Mouse (Mus musculus) liver, embryonic 11.5 days (tissue): ENCODE data around the gene 4930539E08Rik. TPM values are rescaled to one million over a fixed set of nuclear protein-coding genes. Genes with fewer than 3 reads are reported as not detected.

Experiments used
- ATAC-seq: fragments of 200-750 bp; cut with Nextera tagmentation; replicated peaks from 2 replicates; pipeline ENCODE4 v1.8.0; 2017; ENCODE audit warnings: moderate number of reproducible peaks, mild to moderate bottlenecking, moderate TSS enrichment, moderate library complexity; ENCODE audit not compliant: low FRiP score
- DNase-seq: peaks from one replicate; pipeline ENCODE4 v3.0.0-alpha.2; 2017; ENCODE audit warnings: low spot score
- H3K27ac ChIP-seq: fragments of 300-500 bp; sonication (generic); 2 replicates; pipeline ENCODE4 v1.5.1; 2014; ENCODE audit warnings: mild to moderate bottlenecking, low read depth, low read length, control low read depth
- H3K27me3 ChIP-seq: fragments of 300-500 bp; sonication (generic); replicated peaks from 2 replicates; pipeline ENCODE4 v1.6.1; 2014; ENCODE audit warnings: low read length, mixed read lengths; ENCODE audit not compliant: control insufficient read depth, insufficient read depth
- H3K36me3 ChIP-seq: fragments of 300-500 bp; sonication (generic); 2 replicates; pipeline ENCODE4 v1.6.1; 2014; ENCODE audit warnings: mild to moderate bottlenecking, low read length, moderate library complexity, mixed read lengths; ENCODE audit not compliant: control insufficient read depth, insufficient read depth
- H3K4me1 ChIP-seq: fragments of 300-500 bp; sonication (generic); replicated peaks from 2 replicates; pipeline ENCODE4 v1.6.1; 2014; ENCODE audit warnings: low read length, mixed read lengths; ENCODE audit not compliant: control insufficient read depth, insufficient read depth
- H3K4me2 ChIP-seq: fragments of 300-500 bp; sonication (generic); 2 replicates; pipeline ENCODE4 v1.6.1; 2014; ENCODE audit warnings: mild to moderate bottlenecking, control low read depth, moderate library complexity
- H3K4me3 ChIP-seq: fragments of 300-500 bp; sonication (generic); 2 replicates; pipeline ENCODE4 v1.5.1; 2014; ENCODE audit warnings: low read depth, low read length, control low read depth
- H3K9ac ChIP-seq: fragments of 300-500 bp; sonication (generic); 2 replicates; pipeline ENCODE4 v1.6.1; 2014; ENCODE audit warnings: low read depth, low read length, control low read depth
- H3K9me3 ChIP-seq: fragments of 300-500 bp; sonication (generic); 2 replicates; pipeline ENCODE4 v1.6.1; 2016; ENCODE audit warnings: low read length, inconsistent platforms, mixed read lengths; ENCODE audit not compliant: control insufficient read depth
- WGBS: fragments of 180-500 bp; shearing (Covaris S2); extraction: QIAGEN DNeasy Blood & Tissue Kit; methylation state at CpG from one replicate; pipeline ENCODE4 v1.1.7; 2014; 5-methylcytosine and 5-hydroxymethylcytosine counted together
- polyA plus RNA-seq: library from polyadenylated mRNA; unstranded; fragments of >200 nt; fragmentation: Nextera tagmentation; extraction: Ambion mirVana; gene quantifications from 2 replicates; pipeline ENCODE4 v1.2.1, GENCODE M21; 2014

4930539E08Rik gene
- polyA plus RNA-seq, 1 experiment from 2014 or later = 0.08 TPM

- no peak overlapping the region for H3K4me2 ChIP-seq
- no peak for ATAC-seq
- WGBS = 88% methylated on average over 7 of the region's 7 CpGs
Observed at GRCm38 (mm10) chr17:28907959-28908358, 7.2 kb downstream of the 4930539E08Rik start.

GRCm38 (mm10) chr17:28905377-28905916 is 9.7 kb downstream of the 4930539E08Rik start:
- ATAC-seq (no peak), DNase-seq (no peak)
- Histone ChIP-seq H3K4me1 (no peaks in the 10 kb centered on the region; the same call in none of the 2 replicates), H3K9me3 (no peaks in the 10 kb centered on the region), H3K36me3 (no peaks in the 10 kb centered on the region), H3K4me2 (no peak overlapping the region), H3K9ac (no peak overlapping the region), H3K27me3 (no peaks in the 10 kb centered on the region), H3K4me3 (no peak overlapping the region), H3K27ac (no peak overlapping the region)
- 72% methylated on average over 13 of the region's 13 CpGs for WGBS

More at GRCm38 (mm10) chr17:28907959-28908358, 7.2 kb downstream of the 4930539E08Rik start:
- Histone ChIP-seq H3K9me3 (no peaks in the 10 kb centered on the region), H3K4me1 (no peaks in the 10 kb centered on the region; the same call in none of the 2 replicates), H3K4me3 (no peak overlapping the region), H3K27me3 (no peaks in the 10 kb centered on the region), H3K36me3 (no peaks in the 10 kb centered on the region), H3K9ac (no peak overlapping the region), H3K27ac (no peak overlapping the region)
- no peak for DNase-seq

DNA sequence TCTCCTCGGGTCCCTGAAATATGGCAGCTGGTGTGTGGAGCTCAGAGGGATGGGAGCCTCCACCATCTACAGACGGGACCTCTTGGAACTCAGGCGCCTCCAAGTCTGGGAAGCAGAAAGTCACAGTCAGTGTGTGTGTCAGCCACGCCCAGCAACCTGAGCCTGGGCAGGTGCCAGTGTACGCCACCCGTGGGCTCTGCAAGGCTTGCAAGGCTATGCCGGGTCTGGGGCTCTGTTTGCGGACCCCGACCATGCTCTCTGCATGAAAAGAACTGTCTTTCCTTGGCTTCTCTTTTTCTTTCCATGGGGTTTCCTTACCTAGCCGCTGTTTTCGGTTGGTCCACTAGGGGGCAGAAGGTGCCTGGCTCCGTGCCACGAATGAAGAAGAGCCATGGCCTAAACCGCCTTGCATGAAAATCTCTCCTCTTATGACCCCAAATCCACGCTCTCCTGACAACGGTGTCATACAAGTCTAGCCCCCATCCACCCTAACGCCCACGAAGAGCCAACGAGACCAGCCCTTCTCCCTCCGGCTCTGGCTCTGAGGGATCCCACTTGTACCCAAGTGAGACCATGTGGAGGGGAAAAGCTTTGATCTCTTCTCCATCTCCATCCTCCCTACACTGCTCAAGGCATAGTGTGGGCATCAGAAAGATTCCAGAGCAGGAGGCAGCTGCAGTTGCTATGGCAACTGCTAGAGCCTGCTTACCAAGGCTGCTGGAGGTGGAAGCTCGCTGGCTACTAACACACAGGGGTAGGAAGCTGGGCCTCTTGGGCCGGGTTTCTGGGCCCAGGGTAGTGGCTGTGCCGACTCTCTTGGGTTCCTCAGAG is 10.4 kb downstream of the 4930539E08Rik start:
- no peak overlapping the region for H3K4me2 ChIP-seq
- WGBS = 34% methylated on average over 23 of the region's 23 CpGs
- no peak overlapping the region for H3K9ac ChIP-seq
- no peaks in the 10 kb centered on the region for H3K36me3 ChIP-seq
- no peaks in the 10 kb centered on the region; the same call in none of the 2 replicates for H3K4me1 ChIP-seq
- DNase-seq (peak; percentile 64), ATAC-seq (no peak)
- no peaks in the 10 kb centered on the region for H3K9me3 ChIP-seq
- H3K27me3 ChIP-seq = no peaks in the 10 kb centered on the region
- no peak overlapping the region for H3K4me3 ChIP-seq
- no peak overlapping the region for H3K27ac ChIP-seq

GRCm38 (mm10) chr17:28901559-28901958 is 13.6 kb downstream of the 4930539E08Rik start:
- H3K4me2 ChIP-seq = no peak overlapping the region
- ATAC-seq (no peak), DNase-seq (no peak)
- no peak overlapping the region for H3K27ac ChIP-seq
- no peaks in the 10 kb centered on the region for H3K27me3 ChIP-seq
- peaks cover 3% of the 10 kb centered on the region for H3K4me1 ChIP-seq
- H3K4me3 ChIP-seq = no peak overlapping the region
- H3K9me3 ChIP-seq = no peaks in the 10 kb centered on the region
- WGBS = 65% methylated on average over 4 of the region's 4 CpGs
- H3K36me3 ChIP-seq = no peaks in the 10 kb centered on the region
- no peak overlapping the region for H3K9ac ChIP-seq

- Histone ChIP-seq H3K9me3 (no peaks in the 10 kb centered on the region), H3K27ac (no peak overlapping the region), H3K4me3 (no peak overlapping the region), H3K4me2 (no peak overlapping the region), H3K27me3 (no peaks in the 10 kb centered on the region), H3K36me3 (no peaks in the 10 kb centered on the region), H3K9ac (no peak overlapping the region), H3K4me1 (peaks cover 3% of the 10 kb centered on the region; the same call in 1 of the 2 replicates)
- DNase-seq (no peak), ATAC-seq (no peak)
- 63% methylated on average over 19 of the region's 19 CpGs for WGBS
Observed at GRCm38 (mm10) chr17:28899427-28899826, 15.7 kb downstream of the 4930539E08Rik start.

GRCm38 (mm10) chr17:28898249-28898648 is 16.9 kb downstream of the 4930539E08Rik start:
- H3K9me3 ChIP-seq = no peaks in the 10 kb centered on the region
- no peaks in the 10 kb centered on the region for H3K27me3 ChIP-seq
- no peak overlapping the region for H3K9ac ChIP-seq
- peaks cover 3% of the 10 kb centered on the region; the same call in 1 of the 2 replicates for H3K4me1 ChIP-seq
- no peak overlapping the region for H3K27ac ChIP-seq
- no peak overlapping the region for H3K4me2 ChIP-seq
- no peak for DNase-seq
- no peak overlapping the region for H3K4me3 ChIP-seq
- no peaks in the 10 kb centered on the region for H3K36me3 ChIP-seq
- 63% methylated on average over 5 of the region's 5 CpGs for WGBS
- no peak for ATAC-seq

GRCm38 (mm10) chr17:28897817-28898216 is 17.3 kb downstream of the 4930539E08Rik start:
- H3K4me3 ChIP-seq = no peak overlapping the region
- no peaks in the 10 kb centered on the region for H3K27me3 ChIP-seq
- no peaks in the 10 kb centered on the region for H3K9me3 ChIP-seq
- no peaks in the 10 kb centered on the region for H3K36me3 ChIP-seq
- H3K4me2 ChIP-seq = no peak overlapping the region
- no peak overlapping the region for H3K9ac ChIP-seq
- DNase-seq (no peak), ATAC-seq (no peak)
- H3K27ac ChIP-seq = no peak overlapping the region
- peaks cover 3% of the 10 kb centered on the region; the same call in 1 of the 2 replicates for H3K4me1 ChIP-seq
- whole genome bisulfite sequencing = 90% methylated on average over 5 of the region's 5 CpGs

DNA sequence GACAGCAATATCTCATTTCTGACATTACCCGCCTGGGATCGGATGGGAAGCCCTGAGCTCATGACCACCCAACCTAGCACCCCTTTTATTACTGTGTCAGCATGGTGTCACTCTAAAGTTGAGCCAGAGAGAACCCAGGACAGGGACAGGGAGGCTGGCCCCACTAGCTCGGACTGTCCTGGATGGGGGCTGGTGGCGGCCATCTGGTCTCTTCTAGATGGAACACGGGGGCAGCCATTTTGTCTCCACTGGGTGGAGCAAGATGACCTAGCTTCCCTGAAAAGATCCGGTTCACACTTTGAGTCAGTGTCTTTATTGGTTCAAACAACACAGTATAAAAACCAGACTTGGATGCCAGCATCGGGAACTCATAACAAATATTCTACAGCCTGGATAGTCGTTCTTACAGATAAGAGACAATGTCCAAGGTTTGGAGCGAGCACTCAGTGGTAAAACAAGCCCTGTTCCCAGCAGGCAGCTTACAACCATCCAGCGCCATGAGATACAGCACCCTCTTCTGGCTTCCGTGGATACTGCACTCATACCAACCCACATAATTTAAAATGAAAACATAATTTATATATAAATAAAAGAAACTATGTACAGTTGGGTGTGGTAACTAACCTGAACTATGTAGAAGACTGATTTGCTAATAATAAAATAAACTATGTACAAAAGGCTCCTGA is 18.9 kb downstream of the 4930539E08Rik start:
- H3K9ac ChIP-seq = no peak overlapping the region
- DNase-seq = no peak
- H3K4me1 ChIP-seq = peaks cover 3% of the 10 kb centered on the region; the same call in 1 of the 2 replicates
- no peaks in the 10 kb centered on the region for H3K27me3 ChIP-seq
- WGBS = 87% methylated on average over 11 of the region's 11 CpGs
- H3K4me3 ChIP-seq = no peak overlapping the region
- ATAC-seq = no peak
- H3K4me2 ChIP-seq = no peak overlapping the region
- no peaks in the 10 kb centered on the region for H3K36me3 ChIP-seq
- H3K27ac ChIP-seq = no peak overlapping the region
- H3K9me3 ChIP-seq = no peaks in the 10 kb centered on the region
